Mouse (Mus musculus) embryonic facial prominence, embryonic 13.5 days (tissue): Measurements from ENCODE around the gene Hdc. TPM values are rescaled to one million over a fixed set of nuclear protein-coding genes. Genes with fewer than 3 reads are reported as not detected.
"Not testable (repeated sequence)": the region's sequence is repeated elsewhere in the genome, so short reads cannot be mapped to it uniquely, and the experiment has no call there.

Experiments
- ATAC-seq: fragments of 200-750 bp; cut with Nextera tagmentation; 2 replicates; pipeline ENCODE4 v1.8.0; 2017; ENCODE audit warnings: low read depth; ENCODE audit not compliant: insufficient number of reproducible peaks, insufficient read depth, low FRiP score, low TSS enrichment
- H3K27ac ChIP-seq: fragments of 300-500 bp; sonication (generic); 2 replicates; pipeline ENCODE4 v1.5.1; 2015; ENCODE audit warnings: moderate library complexity, mild to moderate bottlenecking, inconsistent platforms
- H3K27me3 ChIP-seq: fragments of 300-500 bp; sonication (generic); 2 replicates; pipeline ENCODE4 v1.6.1; 2015; ENCODE audit warnings: mild to moderate bottlenecking, inconsistent platforms
- H3K36me3 ChIP-seq: fragments of 300-500 bp; sonication (generic); 2 replicates; pipeline ENCODE4 v1.6.1; 2015; ENCODE audit warnings: mild to moderate bottlenecking, inconsistent platforms
- H3K4me1 ChIP-seq: fragments of 300-500 bp; sonication (generic); 2 replicates; pipeline ENCODE4 v1.6.1; 2015; ENCODE audit warnings: inconsistent platforms
- H3K4me2 ChIP-seq: fragments of 300-500 bp; sonication (generic); 2 replicates; pipeline ENCODE4 v1.6.1; 2015; ENCODE audit warnings: moderate library complexity, mild to moderate bottlenecking, inconsistent platforms
- H3K4me3 ChIP-seq: fragments of 300-500 bp; sonication (generic); 2 replicates; pipeline ENCODE4 v1.5.1; 2015; ENCODE audit warnings: mild to moderate bottlenecking, inconsistent platforms
- H3K9ac ChIP-seq: fragments of 300-500 bp; sonication (generic); 2 replicates; pipeline ENCODE4 v1.6.1; 2015; ENCODE audit warnings: mild to moderate bottlenecking, inconsistent platforms
- H3K9me3 ChIP-seq: fragments of 300-500 bp; sonication (generic); 2 replicates; pipeline ENCODE4 v1.6.1; 2016; ENCODE audit warnings: inconsistent platforms
- WGBS: fragments of 180-500 bp; shearing (Covaris S2); methylation state at CpG from one replicate; pipeline ENCODE4 v1.1.7; 2015; ENCODE audit warnings: mixed read lengths; 5-methylcytosine and 5-hydroxymethylcytosine counted together
- polyA plus RNA-seq: library from polyadenylated mRNA; unstranded; fragments of >200 nt; fragmentation: Nextera tagmentation; extraction: Ambion mirVana; gene quantifications from 2 replicates; pipeline ENCODE4 v1.2.1, GENCODE M21; 2015

Hdc gene
- polyA plus RNA-seq, 1 experiment from 2014 or later, result 5.9 TPM

GRCm38 (mm10) chr2:126628455-126628995, 9.4 kb upstream of the Hdc start:
- Histone ChIP-seq H3K27me3 (no peaks in the 10 kb centered on the region), H3K9me3 (no peaks in the 10 kb centered on the region), H3K27ac (peak overlapping the region; percentile 68), H3K9ac (no peak overlapping the region), H3K36me3 (peaks cover 9% of the 10 kb centered on the region), H3K4me3 (no peak overlapping the region), H3K4me2 (no peak overlapping the region), H3K4me1 (peaks cover 15% of the 10 kb centered on the region)
- no peak for ATAC-seq
- 38% methylated on average over 9 of the region's 9 CpGs for WGBS

DNA sequence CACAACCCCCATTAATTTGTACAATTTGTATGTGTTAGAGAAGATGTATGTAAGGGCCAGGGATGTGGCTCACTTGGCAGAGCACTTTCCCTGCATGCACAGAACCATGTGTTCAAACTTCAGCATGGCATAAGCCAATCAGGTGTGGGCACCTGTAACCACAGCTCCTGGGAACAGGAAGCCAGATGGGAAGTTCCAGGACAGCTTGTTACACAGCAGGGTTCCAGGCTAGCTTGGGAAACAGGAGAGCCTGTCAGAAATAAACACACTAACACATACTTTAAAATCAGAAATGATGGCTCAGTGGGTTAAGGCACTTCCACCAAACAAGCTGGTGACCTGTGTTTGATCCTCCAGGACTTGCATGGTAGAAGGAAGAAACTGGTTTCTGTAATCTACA, 4.0 kb upstream of the Hdc start:
- no peak for ATAC-seq
- peaks cover 8% of the 10 kb centered on the region for H3K4me1 ChIP-seq
- H3K27me3 ChIP-seq, result no peaks in the 10 kb centered on the region
- no peak overlapping the region for H3K9ac ChIP-seq
- 0 out of 2 replicates have a peak, but pooled peaks cover 2% of the 10 kb centered on the region for H3K36me3 ChIP-seq
- H3K27ac ChIP-seq, result no peak overlapping the region
- no peaks in the 10 kb centered on the region for H3K9me3 ChIP-seq
- H3K4me2 ChIP-seq, result no peak overlapping the region
- no peak overlapping the region for H3K4me3 ChIP-seq

- 79% methylated on average over 2 of the region's 2 CpGs for WGBS
- no peak for ATAC-seq
- no peak overlapping the region for H3K9ac ChIP-seq
- no peak overlapping the region for H3K27ac ChIP-seq
- H3K27me3 ChIP-seq, result no peaks in the 10 kb centered on the region
- H3K9me3 ChIP-seq, result no peaks in the 10 kb centered on the region
- H3K4me1 ChIP-seq, result peaks cover under 1% of the 10 kb centered on the region; the same call in 1 of the 2 replicates
- H3K36me3 ChIP-seq, result 0 out of 2 replicates have a peak, but pooled peaks cover 2% of the 10 kb centered on the region
- H3K4me3 ChIP-seq, result no peak overlapping the region
- H3K4me2 ChIP-seq, result no peak overlapping the region
These were observed 3.4 kb upstream of the Hdc start for GRCm38 (mm10) chr2:126622455-126622854.

GRCm38 (mm10) chr2:126618470-126619179, 474 bp downstream of the Hdc start:
- no peak overlapping the region for H3K27ac ChIP-seq
- no peak for ATAC-seq
- 28% methylated on average over 8 of the region's 8 CpGs for WGBS

GRCm38 (mm10) chr2:126615355-126615754, 3.7 kb downstream of the Hdc start:
- ATAC-seq, result no peak
- Histone ChIP-seq H3K4me2 (no peak overlapping the region), H3K9me3 (no peaks in the 10 kb centered on the region), H3K27me3 (no peaks in the 10 kb centered on the region), H3K9ac (no peak overlapping the region), H3K27ac (no peak overlapping the region), H3K4me3 (no peak overlapping the region), H3K4me1 (no peaks in the 10 kb centered on the region), H3K36me3 (no peaks in the 10 kb centered on the region)
- 90% methylated on average over 3 of the region's 3 CpGs for WGBS

More at GRCm38 (mm10) chr2:126618470-126619179, 474 bp downstream of the Hdc start:
- Histone ChIP-seq H3K4me1 (no peaks in the 10 kb centered on the region), H3K9me3 (no peaks in the 10 kb centered on the region), H3K4me2 (no peak overlapping the region), H3K27me3 (no peaks in the 10 kb centered on the region), H3K36me3 (no peaks in the 10 kb centered on the region), H3K9ac (no peak overlapping the region), H3K4me3 (no peak overlapping the region)

DNA sequence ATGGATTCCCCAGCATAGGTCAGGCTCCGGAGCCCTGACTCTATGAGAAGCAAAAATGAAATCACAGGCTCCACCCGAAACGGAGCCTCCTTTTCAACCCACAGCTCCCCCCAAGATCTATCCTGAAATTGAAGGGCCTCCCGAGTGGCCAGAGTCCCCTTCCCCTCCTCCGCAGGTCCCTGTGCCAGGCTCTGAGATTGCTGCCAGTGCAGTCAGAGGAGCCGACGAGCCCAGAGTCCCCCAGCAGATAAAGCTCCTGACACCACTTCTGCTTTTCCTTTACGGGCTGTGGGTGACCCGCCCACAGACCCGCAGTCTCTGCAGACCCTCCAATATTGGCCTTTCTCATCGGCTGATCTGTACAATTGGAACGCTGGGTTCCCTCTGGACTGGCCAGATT, 9.5 kb downstream of the Hdc start:
- H3K9me3 ChIP-seq, ATAC-seq, H3K36me3 ChIP-seq, H3K4me3 ChIP-seq, H3K9ac ChIP-seq, H3K27ac ChIP-seq, H3K27me3 ChIP-seq, H3K4me2 ChIP-seq, H3K4me1 ChIP-seq: not testable (repeated sequence)
- 81% methylated on average over 12 of the region's 12 CpGs for WGBS

DNA sequence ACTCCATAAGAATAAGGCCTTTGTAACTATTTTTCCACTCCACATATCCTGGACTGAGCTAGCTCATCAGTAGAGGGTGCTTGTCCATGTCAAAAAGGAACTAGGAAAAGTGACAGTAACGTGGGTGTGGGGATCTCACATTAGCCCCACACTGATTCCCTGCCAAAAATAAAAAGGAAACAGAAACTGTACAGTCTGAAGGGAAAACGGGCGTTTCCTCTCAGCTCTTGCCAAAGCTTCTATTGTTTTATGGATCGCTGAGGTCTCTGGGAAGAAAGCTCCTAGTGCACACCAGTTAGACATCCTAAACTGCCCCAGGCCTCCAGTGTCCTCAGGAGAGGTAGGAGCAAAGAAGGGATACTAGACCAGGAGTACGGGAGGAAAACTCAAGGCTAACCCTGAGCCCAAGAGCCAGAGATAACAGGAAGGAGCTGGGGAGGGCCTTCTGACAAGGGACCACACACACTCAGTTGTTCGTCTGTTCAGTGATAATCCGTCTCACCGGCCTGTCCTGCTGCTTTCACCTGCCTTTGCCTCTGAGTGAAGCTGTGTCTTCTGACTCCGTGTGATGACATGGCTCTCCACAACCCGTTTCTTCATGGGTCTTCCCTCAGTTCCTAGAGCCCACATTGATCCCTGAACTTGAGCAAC, 11.4 kb downstream of the Hdc start:
- Histone ChIP-seq H3K4me3 (no peak overlapping the region), H3K9ac (no peak overlapping the region), H3K27me3 (no peaks in the 10 kb centered on the region), H3K4me1 (peaks cover 8% of the 10 kb centered on the region; the same call in 1 of the 2 replicates), H3K36me3 (no peaks in the 10 kb centered on the region), H3K27ac (no peak overlapping the region), H3K9me3 (no peaks in the 10 kb centered on the region), H3K4me2 (no peak overlapping the region)
- no peak for ATAC-seq
- 52% methylated on average over 10 of the region's 10 CpGs for WGBS

- no peak overlapping the region for H3K4me2 ChIP-seq
- no peaks in the 10 kb centered on the region for H3K36me3 ChIP-seq
- no peak overlapping the region for H3K27ac ChIP-seq
- no peaks in the 10 kb centered on the region for H3K9me3 ChIP-seq
- H3K27me3 ChIP-seq, result no peaks in the 10 kb centered on the region
- peaks cover 8% of the 10 kb centered on the region; the same call in 1 of the 2 replicates for H3K4me1 ChIP-seq
- 70% methylated on average over 4 of the region's 4 CpGs for WGBS
- H3K4me3 ChIP-seq, result no peak overlapping the region
- ATAC-seq, result no peak
- no peak overlapping the region for H3K9ac ChIP-seq
These were observed 12.4 kb downstream of the Hdc start for GRCm38 (mm10) chr2:126606688-126607062.

- 88% methylated on average over 15 of the region's 15 CpGs for WGBS
- Histone ChIP-seq H3K4me1 (peaks cover 8% of the 10 kb centered on the region; the same call in 1 of the 2 replicates), H3K9me3 (no peaks in the 10 kb centered on the region), H3K9ac (no peak overlapping the region), H3K27me3 (no peaks in the 10 kb centered on the region), H3K36me3 (no peaks in the 10 kb centered on the region), H3K27ac (no peak overlapping the region), H3K4me2 (no peak overlapping the region), H3K4me3 (no peak overlapping the region)
- no peak for ATAC-seq
These were observed 12.9 kb downstream of the Hdc start for GRCm38 (mm10) chr2:126606061-126606687.

DNA sequence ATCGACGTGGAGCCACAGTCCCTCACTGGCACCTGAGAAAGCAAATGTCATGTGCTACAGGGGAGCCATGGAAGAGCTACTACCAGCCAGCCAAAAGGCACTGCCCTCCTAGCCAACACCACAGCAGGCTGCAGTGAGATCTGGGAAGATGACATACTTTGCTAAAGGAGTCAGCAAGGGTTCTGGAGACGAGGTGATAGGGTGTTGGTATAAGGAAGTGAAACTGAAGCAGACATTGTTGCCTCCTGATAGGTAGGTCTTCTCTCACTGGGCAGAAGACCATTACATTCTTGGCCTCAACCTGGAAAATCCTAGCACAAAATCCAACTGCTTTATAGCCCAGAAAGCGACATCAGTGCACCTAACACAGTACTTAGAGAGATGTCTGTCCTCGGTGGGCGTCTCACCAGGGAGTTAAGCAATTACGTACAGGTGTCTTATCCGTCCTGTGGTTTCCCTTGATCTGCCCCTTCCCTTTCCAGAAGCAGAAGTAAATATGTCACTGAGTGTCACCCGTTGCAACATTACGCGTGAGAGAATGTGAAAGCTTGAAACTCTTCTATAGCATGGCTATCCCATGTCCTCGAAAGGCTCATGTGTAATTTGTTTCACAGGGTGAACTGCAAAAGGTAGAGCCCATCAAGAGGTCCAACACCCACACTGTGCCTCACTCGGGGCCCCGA, 17.0 kb downstream of the Hdc start:
- Histone ChIP-seq H3K27me3 (peaks cover 3% of the 10 kb centered on the region; the same call in 1 of the 2 replicates), H3K9me3 (no peaks in the 10 kb centered on the region)
- WGBS, result 85% methylated on average over 14 of the region's 14 CpGs

DNA sequence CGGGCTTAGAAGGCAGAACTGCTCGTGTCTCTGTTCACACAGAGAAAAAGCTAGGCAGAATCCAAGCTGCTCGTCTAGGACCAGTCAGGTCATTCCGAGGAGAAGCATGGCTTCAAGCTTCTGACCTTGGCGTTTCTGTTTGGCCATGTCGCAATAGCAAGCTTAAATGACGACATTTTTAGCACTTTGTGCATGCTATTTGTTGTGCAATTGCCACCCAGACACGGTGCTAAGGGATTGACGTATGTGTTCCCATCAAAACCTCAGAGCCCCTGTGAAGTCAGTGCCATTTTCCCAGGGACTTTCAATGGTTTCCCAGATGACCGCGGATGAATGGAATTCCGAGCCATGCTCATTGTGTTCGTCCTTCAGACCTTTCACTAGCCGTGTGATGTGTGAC, 18.6 kb downstream of the Hdc start:
- Histone ChIP-seq H3K27ac (no peak overlapping the region), H3K36me3 (no peaks in the 10 kb centered on the region), H3K4me1 (0 out of 2 replicates have a peak, but pooled peaks cover 5% of the 10 kb centered on the region), H3K4me3 (no peak overlapping the region), H3K4me2 (no peak overlapping the region), H3K9me3 (no peaks in the 10 kb centered on the region), H3K27me3 (peaks cover 3% of the 10 kb centered on the region; the same call in 1 of the 2 replicates), H3K9ac (no peak overlapping the region)
- ATAC-seq, result no peak
- WGBS, result 87% methylated on average over 14 of the region's 14 CpGs

More for the DNA sequence above, 17.0 kb downstream of the Hdc start:
- Histone ChIP-seq H3K36me3 (no peaks in the 10 kb centered on the region), H3K27ac (no peak overlapping the region), H3K4me1 (0 out of 2 replicates have a peak, but pooled peaks cover 5% of the 10 kb centered on the region), H3K4me3 (no peak overlapping the region), H3K9ac (no peak overlapping the region), H3K4me2 (no peak overlapping the region)
- no peak for ATAC-seq
